Mouse (Mus musculus): ENCODE data around the gene Rnpepl1. TPM values are rescaled to one million over a fixed set of nuclear protein-coding genes. Genes with fewer than 3 reads are reported as not detected.

The Rnpepl1 gene
- polyA plus RNA-seq, 1 experiment, result 62.1 TPM

DNA sequence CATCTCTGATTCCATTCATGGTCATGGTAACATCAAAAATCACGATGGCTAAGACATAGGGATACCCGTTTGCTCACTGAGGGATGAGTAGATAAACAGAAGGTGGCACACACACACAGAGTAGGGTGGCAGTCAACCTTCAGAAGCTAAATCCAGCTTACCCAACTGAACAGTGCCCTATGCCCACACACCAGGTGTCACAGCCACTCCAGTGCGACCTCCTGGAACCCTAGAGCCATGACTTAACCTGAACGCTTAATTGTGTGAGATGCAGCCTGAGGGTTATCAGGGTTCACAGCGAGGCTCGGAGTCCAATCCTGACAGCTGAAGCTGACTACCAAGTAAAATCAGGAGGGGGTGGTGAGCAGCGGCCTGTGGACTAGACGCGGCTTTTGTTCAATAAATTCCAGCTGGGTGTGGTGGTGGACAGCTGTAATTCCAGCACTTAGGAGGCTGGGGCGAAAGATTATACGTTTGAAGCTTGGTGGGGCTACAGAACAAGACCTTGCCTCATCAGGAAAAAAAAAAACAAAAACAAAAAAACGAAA, 33.1 kb upstream of the Rnpepl1 start:
- H3K27ac ChIP-seq (ENCODE audit: control insufficient read depth, insufficient read depth, low read depth, low read length, poor library complexity), result no peak overlapping the region
- TF ChIP-seq POLR2A (IDR thresholded peaks at IDR 0.05; ENCODE audit: borderline replicate concordance, control insufficient read depth, low read depth, low read length) (no peak), CTCF (IDR thresholded peaks at IDR 0.05; ENCODE audit: control insufficient read depth, insufficient read depth, low read length) (no peak)
- WGBS, result 75% methylated on average over 12 of the region's 12 CpGs
- no peaks in the 10 kb centered on the region for H3K4me1 ChIP-seq (ENCODE audit: control insufficient read depth, insufficient read depth, low read length)
- no peak overlapping the region for H3K4me3 ChIP-seq (replicated peaks; ENCODE audit: control insufficient read depth, low read depth, low read length)

DNA sequence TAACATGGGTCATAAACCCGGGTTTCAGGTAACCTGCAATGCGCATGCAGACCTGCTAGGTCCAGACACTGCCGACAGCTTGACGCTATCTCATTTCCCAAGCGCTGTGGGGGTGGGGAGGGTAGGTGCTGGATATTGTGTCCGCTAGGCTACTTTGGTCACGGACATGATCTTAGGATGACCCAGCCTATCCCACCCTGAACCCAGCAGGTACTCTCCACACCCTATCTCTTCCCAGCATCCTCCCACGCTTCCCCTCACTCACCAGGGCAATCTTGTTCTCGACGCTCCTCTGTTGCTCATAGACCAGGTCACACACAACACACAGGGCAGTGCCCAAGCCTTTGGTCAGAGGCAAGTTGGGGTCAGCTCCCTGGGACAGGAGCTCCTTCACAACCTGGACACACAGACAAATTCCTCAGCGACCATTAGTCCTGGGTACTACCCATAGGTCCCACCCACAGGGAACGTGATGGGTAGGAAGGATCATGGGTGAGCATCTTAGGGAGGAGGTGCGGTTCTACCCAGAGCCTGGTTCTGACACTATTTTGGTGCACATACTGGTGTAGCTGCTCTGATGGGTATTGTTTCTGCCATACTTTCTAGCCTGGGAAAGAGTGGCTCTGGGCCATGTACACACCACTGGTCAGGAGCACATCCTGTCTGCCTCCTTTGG, 32.4 kb upstream of the Rnpepl1 start:
- Histone ChIP-seq H3K27ac (ENCODE audit: control insufficient read depth, insufficient read depth, low read depth, low read length, poor library complexity) (no peak overlapping the region), H3K4me1 (ENCODE audit: control insufficient read depth, insufficient read depth, low read length) (no peaks in the 10 kb centered on the region), H3K4me3 (replicated peaks; ENCODE audit: control insufficient read depth, low read depth, low read length) (no peak overlapping the region)
- WGBS, result 79% methylated on average over 13 of the region's 13 CpGs
- TF ChIP-seq CTCF (IDR thresholded peaks at IDR 0.05; ENCODE audit: control insufficient read depth, insufficient read depth, low read length) (no peak), POLR2A (IDR thresholded peaks at IDR 0.05; ENCODE audit: borderline replicate concordance, control insufficient read depth, low read depth, low read length) (no peak)

DNA sequence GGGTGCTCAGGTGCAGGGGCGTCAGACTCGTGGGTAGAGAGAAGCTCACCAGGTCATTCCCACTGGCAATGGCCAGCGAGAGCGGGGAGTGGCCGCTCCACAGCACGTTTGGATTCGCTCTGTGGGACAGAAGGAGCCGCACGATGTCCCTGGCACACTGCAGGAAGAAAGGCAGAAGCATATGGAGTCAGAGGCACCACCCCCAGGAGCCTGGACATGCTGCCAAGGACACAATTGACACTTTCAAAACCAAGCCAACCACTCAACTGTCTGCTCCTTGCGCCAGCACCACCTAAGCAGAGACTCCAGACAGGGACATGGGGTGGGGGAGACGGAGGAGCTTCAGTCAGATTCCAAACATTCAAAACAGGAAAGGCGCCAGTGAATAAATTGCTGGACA, 31.3 kb upstream of the Rnpepl1 start:
- Histone ChIP-seq H3K27ac (ENCODE audit: control insufficient read depth, insufficient read depth, low read depth, low read length, poor library complexity) (no peak overlapping the region), H3K4me1 (ENCODE audit: control insufficient read depth, insufficient read depth, low read length) (no peaks in the 10 kb centered on the region), H3K4me3 (replicated peaks; ENCODE audit: control insufficient read depth, low read depth, low read length) (no peak overlapping the region)
- 86% methylated on average over 12 of the region's 12 CpGs for WGBS
- TF ChIP-seq CTCF (IDR thresholded peaks at IDR 0.05; ENCODE audit: control insufficient read depth, insufficient read depth, low read length), result no peak
- TF ChIP-seq POLR2A (IDR thresholded peaks at IDR 0.05; ENCODE audit: borderline replicate concordance, control insufficient read depth, low read depth, low read length), result no peak

GRCm38 (mm10) chr1:92880101-92880500, 30.5 kb upstream of the Rnpepl1 start:
- Histone ChIP-seq H3K4me3 (replicated peaks; ENCODE audit: control insufficient read depth, low read depth, low read length) (no peak overlapping the region), H3K4me1 (ENCODE audit: control insufficient read depth, insufficient read depth, low read length) (no peaks in the 10 kb centered on the region), H3K27ac (ENCODE audit: control insufficient read depth, insufficient read depth, low read depth, low read length, poor library complexity) (no peak overlapping the region)
- WGBS, result 83% methylated on average over 5 of the region's 5 CpGs
- TF ChIP-seq POLR2A (IDR thresholded peaks at IDR 0.05; ENCODE audit: borderline replicate concordance, control insufficient read depth, low read depth, low read length) (no peak), CTCF (IDR thresholded peaks at IDR 0.05; ENCODE audit: control insufficient read depth, insufficient read depth, low read length) (no peak)

GRCm38 (mm10) chr1:92881982-92882381, 28.6 kb upstream of the Rnpepl1 start:
- WGBS, result 83% methylated on average over 6 of the region's 6 CpGs
- Histone ChIP-seq H3K4me3 (replicated peaks; ENCODE audit: control insufficient read depth, low read depth, low read length) (no peak overlapping the region), H3K4me1 (ENCODE audit: control insufficient read depth, insufficient read depth, low read length) (no peaks in the 10 kb centered on the region), H3K27ac (ENCODE audit: control insufficient read depth, insufficient read depth, low read depth, low read length, poor library complexity) (no peak overlapping the region)
- TF ChIP-seq CTCF (IDR thresholded peaks at IDR 0.05; ENCODE audit: control insufficient read depth, insufficient read depth, low read length) (no peak), POLR2A (IDR thresholded peaks at IDR 0.05; ENCODE audit: borderline replicate concordance, control insufficient read depth, low read depth, low read length) (no peak)

DNA sequence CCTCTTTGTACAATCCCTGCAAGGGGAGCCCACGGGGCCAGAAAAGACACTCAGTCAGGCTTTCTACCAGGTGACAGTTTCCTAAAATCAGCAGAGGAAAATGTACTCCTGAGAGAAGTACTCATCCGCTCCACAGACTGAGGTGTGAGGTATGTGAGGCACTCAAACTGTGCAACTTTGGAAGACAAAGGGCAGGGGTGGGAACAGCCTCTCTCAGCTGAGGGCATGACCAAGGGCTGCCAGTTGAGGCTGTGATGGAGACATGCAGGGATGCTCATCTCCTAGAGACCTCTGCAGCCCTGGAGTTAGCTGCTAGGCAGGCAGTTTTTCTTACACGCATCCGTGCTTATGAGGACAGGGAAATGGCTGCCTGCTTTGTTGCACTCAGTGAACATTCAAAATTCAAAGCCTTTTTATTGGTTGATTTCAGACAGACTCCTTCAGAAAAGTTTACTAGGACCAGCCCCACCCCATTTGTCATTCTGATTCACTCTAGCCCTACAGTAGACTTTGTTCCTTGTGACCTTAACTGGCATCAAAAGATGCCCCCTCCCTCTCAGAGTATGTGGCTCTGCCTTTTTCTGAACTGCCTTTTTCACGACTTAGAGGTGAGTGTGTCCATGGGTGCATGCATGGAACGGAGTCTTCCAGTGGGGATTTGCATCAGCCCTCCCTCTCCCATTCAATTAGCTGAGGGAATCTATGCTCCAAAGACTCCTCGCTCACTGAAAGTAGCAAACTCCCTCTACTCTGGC, 21.5 kb upstream of the Rnpepl1 start:
- TF ChIP-seq CTCF (IDR thresholded peaks at IDR 0.05; ENCODE audit: control insufficient read depth, insufficient read depth, low read length) (no peak), POLR2A (IDR thresholded peaks at IDR 0.05; ENCODE audit: borderline replicate concordance, control insufficient read depth, low read depth, low read length) (no peak)
- 71% methylated on average over 7 of the region's 7 CpGs for WGBS
- Histone ChIP-seq H3K4me3 (replicated peaks; ENCODE audit: control insufficient read depth, low read depth, low read length) (no peak overlapping the region), H3K27ac (ENCODE audit: control insufficient read depth, insufficient read depth, low read depth, low read length, poor library complexity) (no peak overlapping the region), H3K4me1 (ENCODE audit: control insufficient read depth, insufficient read depth, low read length) (no peaks in the 10 kb centered on the region)

- no peaks in the 10 kb centered on the region for H3K4me1 ChIP-seq (ENCODE audit: control insufficient read depth, insufficient read depth, low read length)
- no peak overlapping the region for H3K27ac ChIP-seq (ENCODE audit: control insufficient read depth, insufficient read depth, low read depth, low read length, poor library complexity)
- no peak overlapping the region for H3K4me3 ChIP-seq (replicated peaks; ENCODE audit: control insufficient read depth, low read depth, low read length)
- TF ChIP-seq CTCF (IDR thresholded peaks at IDR 0.05; ENCODE audit: control insufficient read depth, insufficient read depth, low read length), result no peak
- no peak for TF ChIP-seq POLR2A (IDR thresholded peaks at IDR 0.05; ENCODE audit: borderline replicate concordance, control insufficient read depth, low read depth, low read length)
- 68% methylated on average over 3 of the region's 3 CpGs for WGBS
These were observed 17.8 kb upstream of the Rnpepl1 start for GRCm38 (mm10) chr1:92892791-92893190.

- no peak overlapping the region for H3K27ac ChIP-seq (ENCODE audit: control insufficient read depth, insufficient read depth, low read depth, low read length, poor library complexity)
- H3K4me1 ChIP-seq (ENCODE audit: control insufficient read depth, insufficient read depth, low read length), result no peaks in the 10 kb centered on the region
- H3K4me3 ChIP-seq (replicated peaks; ENCODE audit: control insufficient read depth, low read depth, low read length), result no peak overlapping the region
- 47% methylated on average over 3 of the region's 3 CpGs for WGBS
- TF ChIP-seq POLR2A (IDR thresholded peaks at IDR 0.05; ENCODE audit: borderline replicate concordance, control insufficient read depth, low read depth, low read length) (no peak), CTCF (IDR thresholded peaks at IDR 0.05; ENCODE audit: control insufficient read depth, insufficient read depth, low read length) (no peak)
These were observed 16.7 kb upstream of the Rnpepl1 start for GRCm38 (mm10) chr1:92893896-92894295.

Data from bone marrow, adult 2 months (tissue).